Mouse (Mus musculus): Measurements from ENCODE around the gene Lgals12.

DNA sequence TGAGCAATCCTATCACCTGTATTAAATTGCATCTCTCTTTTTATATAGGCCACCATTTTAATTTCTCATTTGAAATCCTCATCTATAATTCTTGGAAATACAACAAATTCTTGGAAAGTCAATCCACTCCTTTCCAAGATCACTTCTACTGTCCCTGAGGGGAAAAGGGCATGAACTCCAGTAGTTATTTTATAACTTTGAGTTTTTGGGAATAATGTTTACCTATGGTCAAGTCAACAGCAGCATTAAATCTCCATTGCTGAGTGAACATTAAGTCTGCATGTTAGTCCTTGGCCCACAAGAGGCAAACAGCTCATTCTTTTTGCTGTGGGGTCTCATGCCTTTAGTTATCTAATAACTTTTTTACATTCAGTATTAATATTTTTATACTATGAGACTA, 26.0 kb upstream of the Lgals12 start:
- TF ChIP-seq CTCF (IDR thresholded peaks at IDR 0.05; ENCODE audit: control insufficient read depth, insufficient read depth, low read length) (no peak), POLR2A (IDR thresholded peaks at IDR 0.05; ENCODE audit: borderline replicate concordance, control insufficient read depth, low read depth, low read length) (no peak)
